Mouse (Mus musculus) lung, postnatal 0 days (tissue): Measurements from ENCODE around the gene Arrb1. TPM values are rescaled to one million over a fixed set of nuclear protein-coding genes. Genes with fewer than 3 reads are reported as not detected.
"Not testable (repeated sequence)": the region's sequence is repeated elsewhere in the genome, so short reads cannot be mapped to it uniquely, and the experiment has no call there.

Experiments used
- ATAC-seq: fragments of 200-750 bp; cut with Nextera tagmentation; 2 replicates; pipeline ENCODE4 v1.8.0; 2017; ENCODE audit warnings: moderate library complexity
- DNase-seq: peaks from one replicate; pipeline ENCODE4 v3.0.0-alpha.2; 2016; ENCODE audit warnings: low spot score
- H3K27ac ChIP-seq: fragments of 300-500 bp; sonication (generic); 2 replicates; pipeline ENCODE4 v1.5.1; 2014; ENCODE audit warnings: antibody characterized with exemption, mild to moderate bottlenecking, low read length, mixed read lengths
- H3K27me3 ChIP-seq: fragments of 300-500 bp; sonication (generic); replicated peaks from 2 replicates; pipeline ENCODE4 v1.6.1; 2014; ENCODE audit warnings: low read length, mixed read lengths; ENCODE audit not compliant: insufficient read depth
- H3K36me3 ChIP-seq: fragments of 300-500 bp; sonication (generic); 2 replicates; pipeline ENCODE4 v1.6.1; 2014; ENCODE audit warnings: low read length, mixed read lengths; ENCODE audit not compliant: insufficient read depth
- H3K4me1 ChIP-seq: fragments of 300-500 bp; sonication (generic); 2 replicates; pipeline ENCODE4 v1.6.1; 2014; ENCODE audit warnings: antibody characterized with exemption, low read depth, low read length, mixed read lengths; ENCODE audit not compliant: insufficient read depth
- H3K4me2 ChIP-seq: fragments of 300-500 bp; sonication (generic); replicated peaks from 2 replicates; pipeline ENCODE4 v1.6.1; 2014; ENCODE audit warnings: low read depth, mild to moderate bottlenecking, low read length, moderate library complexity, mixed read lengths
- H3K4me3 ChIP-seq: fragments of 300-500 bp; sonication (generic); 2 replicates; pipeline ENCODE4 v1.5.1; 2014; ENCODE audit warnings: low read depth, low read length
- H3K9ac ChIP-seq: fragments of 300-500 bp; sonication (generic); replicated peaks from 2 replicates; pipeline ENCODE4 v1.6.1; 2014; ENCODE audit warnings: low read depth, mild to moderate bottlenecking
- H3K9me3 ChIP-seq: fragments of 300-500 bp; sonication (generic); 2 replicates; pipeline ENCODE4 v1.6.1; 2016; ENCODE audit warnings: low read length, mixed read lengths
- CTCF ChIP-seq: IDR thresholded peaks from 2 replicates; pipeline ENCODE4 v1.5.1; 2016; ENCODE audit warnings: antibody characterized with exemption, mild to moderate bottlenecking
- EP300 ChIP-seq: IDR thresholded peaks from 2 replicates; pipeline ENCODE4 v1.6.1; 2016; ENCODE audit warnings: antibody characterized with exemption, mild to moderate bottlenecking, control low read depth
- WGBS: fragments of 180-500 bp; shearing (Covaris S2); extraction: QIAGEN DNeasy Blood & Tissue Kit; methylation state at CpG from one replicate; pipeline ENCODE4 v1.1.7; 2014; 5-methylcytosine and 5-hydroxymethylcytosine counted together
- polyA plus RNA-seq: library from polyadenylated mRNA; unstranded; fragments of >200 nt; fragmentation: Nextera tagmentation; extraction: Ambion mirVana; gene quantifications from 2 replicates; pipeline ENCODE4 v1.2.1, GENCODE M21; 2015

The Arrb1 gene
- polyA plus RNA-seq, 1 experiment from 2014 or later, result 21.7 TPM

DNA sequence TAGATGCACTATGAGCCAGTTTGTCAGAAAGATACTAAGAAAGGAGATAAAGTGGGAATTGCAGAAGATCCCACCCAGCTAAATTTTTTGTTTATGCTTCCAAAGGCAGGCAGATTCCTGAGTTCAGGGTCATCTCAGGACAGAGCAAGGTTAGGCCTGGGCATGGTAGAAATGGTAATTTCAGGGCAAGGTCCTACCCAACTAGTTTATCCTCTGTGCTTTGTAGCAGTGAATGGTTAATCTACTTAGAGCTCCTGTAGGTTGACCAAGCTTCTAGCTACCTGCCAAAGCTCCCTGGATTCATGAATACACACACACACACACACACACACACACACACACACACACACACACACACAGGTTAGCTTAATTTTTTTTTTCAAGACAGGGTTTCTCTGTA lies 30.7 kb upstream of the Arrb1 start:
- Histone ChIP-seq H3K36me3 (no peaks in the 10 kb centered on the region), H3K27ac (no peak overlapping the region), H3K4me3 (no peak overlapping the region), H3K9ac (no peak overlapping the region), H3K4me1 (no peaks in the 10 kb centered on the region), H3K27me3 (no peaks in the 10 kb centered on the region), H3K9me3 (no peaks in the 10 kb centered on the region), H3K4me2 (no peak overlapping the region)
- ATAC-seq (no peak), DNase-seq (no peak)
- TF ChIP-seq CTCF, result no peak
- TF ChIP-seq EP300, result no peak

DNA sequence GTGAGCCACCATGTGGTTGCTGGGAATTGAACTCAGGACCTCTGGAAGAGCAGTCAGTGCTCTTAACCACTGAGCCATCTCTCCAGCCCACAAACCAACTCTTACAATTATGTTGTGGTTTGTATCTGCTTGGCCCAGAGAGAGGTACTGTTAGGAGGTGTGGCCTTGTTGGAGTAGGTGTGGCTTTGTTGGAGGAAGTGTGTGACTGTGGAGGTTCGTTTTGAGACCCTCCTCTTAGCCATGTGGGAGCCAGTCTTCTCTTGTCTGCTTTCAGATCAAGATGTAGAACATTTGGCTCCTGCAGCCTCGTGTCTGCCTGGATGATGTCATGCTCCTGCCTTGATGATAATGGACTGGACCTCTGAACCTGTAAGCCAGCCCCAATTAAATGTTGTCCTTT lies 27.1 kb upstream of the Arrb1 start:
- not testable (repeated sequence) for H3K4me2 ChIP-seq, DNase-seq, H3K36me3 ChIP-seq, H3K27ac ChIP-seq, H3K27me3 ChIP-seq, H3K9ac ChIP-seq, ATAC-seq, H3K4me3 ChIP-seq, H3K4me1 ChIP-seq, H3K9me3 ChIP-seq
- WGBS, result 21% methylated on average over 2 of the region's 2 CpGs

DNA sequence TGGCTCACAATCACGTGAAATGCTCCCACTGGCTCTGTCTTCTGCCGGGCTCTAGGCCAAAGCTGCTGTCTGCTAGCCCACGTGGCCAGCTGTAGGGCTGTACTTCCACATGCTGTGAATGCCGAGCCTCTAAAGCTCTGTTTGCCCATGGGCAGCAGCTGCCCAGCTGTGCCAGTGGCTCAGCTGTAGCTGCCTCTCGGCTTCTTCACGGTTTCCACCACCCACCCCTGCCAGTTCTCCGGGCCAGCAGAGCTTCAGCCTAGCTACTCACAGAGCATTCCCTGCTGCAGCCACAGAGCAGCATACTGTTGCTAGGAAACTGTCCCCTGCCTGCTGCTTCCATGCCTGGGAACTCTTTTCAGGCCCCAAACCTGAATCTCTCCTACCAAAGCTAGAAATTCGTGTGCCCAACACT lies 25.2 kb upstream of the Arrb1 start:
- no peaks in the 10 kb centered on the region for H3K9me3 ChIP-seq
- no peak overlapping the region for H3K9ac ChIP-seq
- no peaks in the 10 kb centered on the region for H3K27me3 ChIP-seq
- H3K36me3 ChIP-seq, result no peaks in the 10 kb centered on the region
- no peak overlapping the region for H3K4me2 ChIP-seq
- H3K27ac ChIP-seq, result no peak overlapping the region
- no peaks in the 10 kb centered on the region for H3K4me1 ChIP-seq
- TF ChIP-seq EP300, result no peak
- no peak for TF ChIP-seq CTCF
- ATAC-seq (peak; percentile 37; the same call in 1 of the 2 replicates), DNase-seq (no peak)
- WGBS, result 14% methylated on average over 8 of the region's 8 CpGs
- no peak overlapping the region for H3K4me3 ChIP-seq

DNA sequence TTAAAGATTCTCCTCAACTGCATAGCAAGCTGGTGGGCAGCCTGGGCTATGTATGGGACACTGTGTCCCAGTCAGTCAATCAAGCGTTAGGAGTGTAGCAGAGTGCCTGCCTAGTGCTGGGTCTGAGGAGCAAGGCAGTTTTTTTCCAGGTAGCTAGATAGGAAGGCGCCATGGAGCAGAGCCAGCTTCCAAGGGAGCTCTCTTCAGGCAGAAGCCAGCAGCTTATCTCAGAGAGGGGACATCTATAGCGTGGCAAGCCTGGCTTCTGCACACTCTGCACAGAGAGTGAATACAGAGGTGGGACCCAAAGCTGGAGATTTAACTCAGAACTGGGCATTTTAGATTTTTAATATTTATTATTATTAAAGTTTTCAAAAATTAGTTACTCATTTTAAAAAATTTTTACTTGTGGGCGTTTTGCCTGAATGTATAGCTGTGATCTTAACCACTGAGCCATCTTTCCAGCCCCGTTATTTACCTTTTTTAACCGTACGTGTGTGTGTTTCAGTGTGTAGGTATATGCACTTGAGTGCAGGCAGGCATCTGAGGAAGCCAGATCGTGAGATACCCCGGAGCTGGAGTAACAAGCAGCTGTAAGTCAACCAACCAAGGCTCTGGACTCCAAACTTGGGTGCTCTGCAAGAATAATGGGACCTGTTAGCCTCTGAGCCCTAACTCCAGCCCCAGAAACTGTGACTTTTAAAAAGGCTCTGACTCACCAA lies 19.0 kb upstream of the Arrb1 start:
- H3K4me3 ChIP-seq, result no peak overlapping the region
- ATAC-seq (no peak), DNase-seq (no peak)
- no peak overlapping the region for H3K9ac ChIP-seq
- WGBS, result 66% methylated on average over 9 of the region's 9 CpGs
- no peak overlapping the region for H3K4me2 ChIP-seq
- no peaks in the 10 kb centered on the region for H3K4me1 ChIP-seq
- TF ChIP-seq EP300 (no peak), CTCF (no peak)
- H3K9me3 ChIP-seq, result no peaks in the 10 kb centered on the region
- H3K27me3 ChIP-seq, result no peaks in the 10 kb centered on the region
- H3K36me3 ChIP-seq, result no peaks in the 10 kb centered on the region
- no peak overlapping the region for H3K27ac ChIP-seq

DNA sequence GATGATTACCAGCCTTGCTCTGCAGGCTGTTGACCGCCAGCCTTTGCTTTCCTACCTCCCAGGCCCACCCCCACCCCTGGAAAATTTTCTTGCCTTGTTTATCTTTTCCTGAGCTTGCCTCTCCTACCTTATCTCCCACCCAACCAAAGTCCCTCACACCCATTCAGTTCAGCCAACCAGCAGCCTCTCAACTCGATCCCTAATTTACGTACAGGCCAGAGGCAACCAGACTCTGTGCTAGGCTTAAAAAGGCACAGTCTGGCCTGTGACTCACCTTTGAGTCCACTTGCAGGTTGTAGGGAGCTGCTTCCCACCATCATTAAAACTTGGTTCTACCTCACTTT lies 18.5 kb upstream of the Arrb1 start:
- no peak overlapping the region for H3K27ac ChIP-seq

DNA sequence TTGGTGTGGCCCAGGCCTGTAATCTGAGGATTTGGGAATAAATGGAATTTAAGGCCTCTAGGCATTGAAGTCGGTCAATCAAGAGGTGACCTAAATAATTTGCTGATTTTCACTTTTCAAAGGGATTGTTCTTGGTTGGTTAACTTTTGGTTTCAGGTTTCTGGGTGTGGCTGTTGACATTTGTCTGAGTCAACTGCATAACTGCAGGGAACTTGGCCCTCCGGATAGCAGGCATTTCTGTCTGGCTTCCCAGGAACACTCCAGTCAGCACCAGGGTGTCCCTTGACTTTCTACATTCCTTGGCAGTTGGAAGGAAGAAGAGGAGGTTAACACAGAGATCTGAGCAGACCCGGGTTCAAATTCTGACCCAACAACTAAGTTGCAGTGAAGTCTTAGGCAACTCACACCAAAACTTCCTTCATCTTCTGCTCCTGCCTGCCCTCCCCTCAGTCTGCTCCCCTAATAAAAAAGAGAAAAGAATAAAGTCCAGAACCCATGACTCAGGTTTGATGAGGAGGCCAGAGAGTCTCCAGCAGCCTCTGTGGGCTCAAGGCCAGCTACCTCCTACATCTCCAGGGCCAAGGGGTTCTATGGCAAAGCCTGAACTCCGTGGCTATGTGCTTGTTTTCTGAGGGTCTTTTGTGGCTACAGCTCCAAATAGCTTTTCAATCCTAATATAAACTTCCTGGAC lies 16.2 kb upstream of the Arrb1 start:
- H3K36me3 ChIP-seq, result no peaks in the 10 kb centered on the region
- TF ChIP-seq CTCF, result no peak
- TF ChIP-seq EP300, result peak; percentile 91
- H3K27ac ChIP-seq, result peak overlapping the region; percentile 55; the same call in 1 of the 2 replicates
- no peak overlapping the region for H3K4me3 ChIP-seq
- WGBS, result 31% methylated on average over 4 of the region's 4 CpGs
- peak; percentile 89 for DNase-seq
- H3K9me3 ChIP-seq, result no peaks in the 10 kb centered on the region
- H3K27me3 ChIP-seq, result no peaks in the 10 kb centered on the region
- H3K9ac ChIP-seq, result no peak overlapping the region
- peak; percentile 81 for ATAC-seq
- H3K4me2 ChIP-seq, result no peak overlapping the region
- no peaks in the 10 kb centered on the region for H3K4me1 ChIP-seq

More for the DNA sequence above, 18.5 kb upstream of the Arrb1 start:
- no peak overlapping the region for H3K9ac ChIP-seq
- H3K4me2 ChIP-seq, result no peak overlapping the region
- 78% methylated on average over 3 of the region's 3 CpGs for WGBS
- H3K27me3 ChIP-seq, result no peaks in the 10 kb centered on the region
- TF ChIP-seq EP300 (no peak), CTCF (no peak)
- no peaks in the 10 kb centered on the region for H3K36me3 ChIP-seq
- H3K4me3 ChIP-seq, result no peak overlapping the region
- ATAC-seq, result no peak; the same call in 1 of the 2 replicates
- H3K4me1 ChIP-seq, result no peaks in the 10 kb centered on the region
- DNase-seq, result no peak
- H3K9me3 ChIP-seq, result no peaks in the 10 kb centered on the region
